Mouse (Mus musculus) liver, embryonic 14.5 days (tissue): Measurements from ENCODE around the gene Tcap. TPM values are rescaled to one million over a fixed set of nuclear protein-coding genes. Genes with fewer than 3 reads are reported as not detected.
"Not testable (repeated sequence)": the region's sequence is repeated elsewhere in the genome, so short reads cannot be mapped to it uniquely, and the experiment has no call there.

ENCODE experiments used
- ATAC-seq: fragments of 200-750 bp; cut with Nextera tagmentation; 2 replicates; pipeline ENCODE4 v1.8.0; 2017; ENCODE audit warnings: moderate number of reproducible peaks, mild to moderate bottlenecking, moderate library complexity; ENCODE audit not compliant: insufficient read depth
- DNase-seq, 3 experiments: peaks; one replicate each; pipeline ENCODE4 v3.0.0-alpha.2; 2012 to 2013; ENCODE audit warnings: low read depth in 3 of 3, low spot score in 3 of 3
- H3K27ac ChIP-seq: fragments of 300-500 bp; sonication (generic); 2 replicates; pipeline ENCODE4 v1.5.1; 2014; ENCODE audit warnings: moderate library complexity, mild to moderate bottlenecking, control low read depth, inconsistent platforms
- H3K27me3 ChIP-seq: fragments of 300-500 bp; sonication (generic); 2 replicates; pipeline ENCODE4 v1.6.1; 2014; ENCODE audit warnings: mild to moderate bottlenecking, low read length, moderate library complexity; ENCODE audit not compliant: control insufficient read depth, insufficient read depth
- H3K36me3 ChIP-seq: fragments of 300-500 bp; sonication (generic); replicated peaks from 2 replicates; pipeline ENCODE4 v1.6.1; 2014; ENCODE audit warnings: low read depth; ENCODE audit not compliant: control insufficient read depth, insufficient read depth
- H3K4me1 ChIP-seq, 2 experiments: fragments of 200-500 bp in 1 of 2; fragments of 300-500 bp in 1 of 2; sonication (generic) in 1 of 2; replicated peaks; 2 replicates each; pipeline ENCODE4 v1.6.1; 2012 to 2014; ENCODE audit warnings: antibody characterized with exemption in 1 of 2, inconsistent platforms in 1 of 2, low read length in 1 of 2; ENCODE audit not compliant: control insufficient read depth in 2 of 2, insufficient read depth in 2 of 2
- H3K4me2 ChIP-seq: fragments of 300-500 bp; sonication (generic); 2 replicates; pipeline ENCODE4 v1.6.1; 2014; ENCODE audit warnings: low read depth, mild to moderate bottlenecking, control low read depth, moderate library complexity
- H3K4me3 ChIP-seq, 2 experiments: fragments of 200-500 bp in 1 of 2; fragments of 300-500 bp in 1 of 2; sonication (generic) in 1 of 2; 2 replicates each; pipeline ENCODE4 v1.5.1; 2012 to 2014; ENCODE audit warnings: low read depth in 2 of 2, low read length in 2 of 2, mild to moderate bottlenecking in 2 of 2, control low read depth in 1 of 2, inconsistent platforms in 1 of 2, moderate library complexity in 1 of 2; ENCODE audit not compliant: insufficient read depth in 1 of 2
- H3K9ac ChIP-seq: fragments of 300-500 bp; sonication (generic); replicated peaks from 2 replicates; pipeline ENCODE4 v1.6.1; 2014; ENCODE audit warnings: mild to moderate bottlenecking, control low read depth, moderate library complexity
- H3K9me3 ChIP-seq: fragments of 300-500 bp; sonication (generic); 2 replicates; pipeline ENCODE4 v1.6.1; 2016; ENCODE audit warnings: low read length, mixed read lengths; ENCODE audit not compliant: control insufficient read depth
- CTCF ChIP-seq: IDR thresholded peaks from 2 replicates; pipeline ENCODE4 v1.5.1; 2016; ENCODE audit warnings: antibody characterized with exemption, low read depth, control low read depth
- EP300 ChIP-seq: IDR thresholded peaks from 2 replicates; pipeline ENCODE4 v1.6.1; 2016; ENCODE audit warnings: antibody characterized with exemption, low read depth
- WGBS: fragments of 180-500 bp; shearing (Covaris S2); extraction: QIAGEN DNeasy Blood & Tissue Kit; methylation state at CpG from one replicate; pipeline ENCODE4 v1.1.7; 2014; ENCODE audit not compliant: insufficient replicate concordance; 5-methylcytosine and 5-hydroxymethylcytosine counted together
- polyA plus RNA-seq, 2 experiments: library from polyadenylated mRNA; depleted of rRNA in 1 of 2; stranded (reverse) in 1 of 2; unstranded in 1 of 2; fragments of >200 nt; fragmentation: Nextera tagmentation in 1 of 2; extraction: Ambion mirVana in 1 of 2; gene quantifications; 2 replicates each; pipeline versions ENCODE4 v1.2.1 to v1.2.3; 2012 to 2014

Tcap gene
- polyA plus RNA-seq, 2 experiments: 0.03 TPM; not detected in 1

- DNase-seq (no peak), ATAC-seq (no peak)
- H3K4me1 ChIP-seq: no peaks in the 10 kb centered on the region
- no peak overlapping the region for H3K4me3 ChIP-seq
- TF ChIP-seq EP300: no peak
- no peak for TF ChIP-seq CTCF
- H3K9ac ChIP-seq: no peak overlapping the region
- WGBS: 75% methylated on average over 7 of the region's 7 CpGs
- no peaks in the 10 kb centered on the region; the same call in none of the 2 replicates for H3K27me3 ChIP-seq
- no peaks in the 10 kb centered on the region; the same call in 1 of the 2 replicates for H3K36me3 ChIP-seq
- H3K27ac ChIP-seq: no peak overlapping the region
- H3K4me2 ChIP-seq: no peak overlapping the region
- H3K9me3 ChIP-seq: no peaks in the 10 kb centered on the region
Measured at GRCm38 (mm10) chr11:98379379-98379778, 4.2 kb upstream of the Tcap start.

GRCm38 (mm10) chr11:98380106-98380505 lies 3.5 kb upstream of the Tcap start:
- Histone ChIP-seq H3K4me2 (no peak overlapping the region), H3K4me3 (no peak overlapping the region), H3K36me3 (no peaks in the 10 kb centered on the region; the same call in 1 of the 2 replicates), H3K27ac (no peak overlapping the region), H3K9ac (no peak overlapping the region), H3K4me1 (no peaks in the 10 kb centered on the region), H3K9me3 (no peaks in the 10 kb centered on the region), H3K27me3 (no peaks in the 10 kb centered on the region; the same call in none of the 2 replicates)
- DNase-seq (no peak), ATAC-seq (no peak)
- 76% methylated on average over 6 of the region's 6 CpGs for WGBS
- no peak for TF ChIP-seq CTCF
- no peak for TF ChIP-seq EP300

GRCm38 (mm10) chr11:98381651-98382050 lies 2.0 kb upstream of the Tcap start:
- TF ChIP-seq CTCF (no peak), EP300 (no peak)
- no peak for DNase-seq
- H3K9ac ChIP-seq: no peak overlapping the region
- no peaks in the 10 kb centered on the region for H3K4me1 ChIP-seq
- no peak overlapping the region for H3K4me3 ChIP-seq
- H3K27me3 ChIP-seq: peaks cover 11% of the 10 kb centered on the region
- H3K36me3 ChIP-seq: no peaks in the 10 kb centered on the region
- ATAC-seq: no peak
- WGBS: 69% methylated on average over 2 of the region's 2 CpGs
- no peak overlapping the region for H3K27ac ChIP-seq
- H3K4me2 ChIP-seq: no peak overlapping the region
- H3K9me3 ChIP-seq: no peaks in the 10 kb centered on the region

GRCm38 (mm10) chr11:98382405-98382804 lies 1.2 kb upstream of the Tcap start:
- not testable (repeated sequence) for H3K4me2 ChIP-seq, H3K9ac ChIP-seq, H3K4me3 ChIP-seq, H3K9me3 ChIP-seq, H3K36me3 ChIP-seq, DNase-seq, H3K4me1 ChIP-seq, ATAC-seq, H3K27ac ChIP-seq
- WGBS: 30% methylated on average over 2 of the region's 2 CpGs
- peaks cover 19% of the 10 kb centered on the region for H3K27me3 ChIP-seq

GRCm38 (mm10) chr11:98384216-98384615 lies 605 bp downstream of the Tcap start:
- Histone ChIP-seq H3K9me3 (no peaks in the 10 kb centered on the region), H3K36me3 (no peaks in the 10 kb centered on the region), H3K27me3 (peaks cover 19% of the 10 kb centered on the region), H3K4me1 (no peaks in the 10 kb centered on the region), H3K4me3 (no peak overlapping the region), H3K4me2 (no peak overlapping the region), H3K9ac (no peak overlapping the region), H3K27ac (no peak overlapping the region)
- DNase-seq: no peak
- WGBS: 56% methylated on average over 20 of the region's 20 CpGs
- no peak for ATAC-seq
- TF ChIP-seq CTCF (no peak), EP300 (no peak)
